Mouse (Mus musculus): Measurements from ENCODE around the gene Myo1g.

Gene Myo1g

DNA sequence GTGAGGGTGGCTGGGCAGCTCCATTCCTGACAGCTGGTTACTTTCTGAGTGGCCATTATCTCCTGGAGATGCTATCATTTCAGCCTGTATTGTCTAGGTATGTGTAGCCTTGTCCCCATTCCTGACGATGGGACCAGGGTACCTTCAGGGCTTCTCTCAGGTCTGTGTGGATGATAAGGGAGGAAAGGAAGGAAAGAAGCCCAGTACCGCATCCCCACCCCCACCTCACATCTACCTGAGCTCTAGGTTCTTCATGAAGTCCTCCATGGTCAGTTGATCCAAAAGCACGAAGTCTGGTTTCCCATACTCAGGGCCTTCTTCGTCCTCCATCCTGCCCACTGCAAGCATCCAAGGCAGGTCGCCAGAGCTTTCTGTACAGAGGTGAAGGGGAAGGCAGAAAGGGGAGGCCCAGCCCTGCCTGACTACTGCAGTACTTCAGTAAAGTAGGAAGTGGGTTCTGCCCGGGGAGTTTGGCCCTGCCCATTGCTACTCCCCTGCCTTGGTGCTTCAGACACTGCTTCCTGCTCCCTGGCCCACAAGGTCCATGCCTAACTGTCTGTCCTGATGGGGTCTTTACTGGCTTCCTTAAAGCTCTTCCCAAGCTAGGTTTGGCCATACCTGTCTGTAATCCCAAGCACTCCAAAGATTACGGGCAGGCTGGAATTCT, at the start of gene Myo1g:
TSS of gene Myo1g (minus strand) at position 459 of the 667 bp plus-strand sequence.
- DNase-seq (ENCODE audit: low read depth, low spot score): no peak

DNA sequence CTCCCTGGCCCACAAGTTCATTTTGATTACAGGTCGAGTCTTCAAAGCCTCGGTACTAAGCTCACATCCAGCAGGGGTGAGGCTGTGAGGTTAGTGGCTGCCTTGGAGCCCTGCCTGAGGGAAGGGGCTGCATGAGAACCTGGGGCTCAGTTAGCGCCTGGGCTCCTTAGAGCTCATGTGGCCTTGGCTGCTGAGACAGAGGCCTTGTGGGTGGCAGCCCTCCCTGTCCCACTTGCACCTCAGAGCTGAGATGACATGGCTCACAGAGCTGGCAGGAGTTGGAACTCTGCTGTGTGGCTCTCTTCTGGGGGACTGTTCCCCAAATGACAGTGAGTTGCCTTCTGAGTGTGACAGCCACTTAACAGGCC, 48.6 kb upstream of the Myo1g start:
- no peak for DNase-seq (ENCODE audit: low read depth, low spot score)

DNA sequence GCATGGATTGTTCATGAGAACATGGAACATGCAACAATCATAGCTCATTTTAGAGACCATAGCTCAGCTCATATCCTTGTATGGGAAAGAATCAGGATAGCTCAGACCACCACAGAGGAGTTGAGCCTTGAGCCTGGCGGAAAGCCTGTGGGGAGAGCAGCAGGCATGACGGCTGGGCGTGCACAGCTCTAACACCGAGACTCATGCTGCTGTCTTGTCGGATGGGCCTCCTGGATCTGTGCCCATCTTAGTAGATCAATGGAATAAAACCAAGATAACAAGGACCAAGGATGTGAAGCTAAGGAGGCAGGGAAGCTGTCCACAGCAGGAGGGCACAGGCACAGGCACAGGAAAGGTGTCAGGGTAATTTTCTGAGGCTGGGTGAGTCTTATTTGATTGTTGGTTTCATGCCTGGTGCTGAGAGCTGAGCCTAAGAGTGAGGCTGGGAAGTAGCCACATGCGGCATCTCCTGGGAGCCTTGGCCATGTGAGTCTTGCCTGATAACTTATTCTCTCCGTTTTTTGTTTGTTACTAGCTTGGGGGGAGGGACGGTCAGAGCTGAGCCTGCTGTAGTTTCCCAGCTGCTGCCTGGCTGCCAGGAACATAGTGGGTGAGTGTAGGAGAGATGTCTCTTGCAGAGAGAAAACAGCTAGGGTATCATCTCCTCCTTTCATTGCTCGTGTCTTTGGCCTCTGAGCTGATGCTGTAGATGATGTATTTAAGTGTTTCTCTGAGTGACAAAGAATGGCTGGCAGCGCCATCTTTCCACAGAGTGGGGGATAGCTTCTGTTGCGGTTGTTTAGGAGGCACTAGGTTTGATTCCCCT, 48.0 kb upstream of the Myo1g start:
- DNase-seq (ENCODE audit: low read depth, low spot score): no peak

DNA sequence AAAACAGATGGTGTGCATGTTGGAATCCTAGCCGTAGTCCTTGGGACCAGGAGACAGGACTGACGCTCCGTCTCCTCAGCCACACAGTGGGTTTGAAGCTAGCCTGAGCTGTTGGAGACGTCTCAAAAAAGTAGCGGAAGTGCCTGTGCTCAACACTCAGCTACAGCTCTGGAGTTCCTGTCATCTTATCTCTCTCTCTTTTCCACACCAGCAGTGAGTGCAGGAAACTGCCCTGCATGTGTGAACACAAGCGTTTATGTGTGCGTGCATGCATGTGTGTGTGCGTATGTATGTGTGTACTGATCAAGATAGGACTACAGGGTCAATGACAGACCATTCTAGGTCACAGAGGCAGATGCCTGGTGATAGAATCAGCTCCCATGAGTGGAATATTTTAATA, 47.2 kb upstream of the Myo1g start:
- no peak for DNase-seq (ENCODE audit: low read depth, low spot score)

DNA sequence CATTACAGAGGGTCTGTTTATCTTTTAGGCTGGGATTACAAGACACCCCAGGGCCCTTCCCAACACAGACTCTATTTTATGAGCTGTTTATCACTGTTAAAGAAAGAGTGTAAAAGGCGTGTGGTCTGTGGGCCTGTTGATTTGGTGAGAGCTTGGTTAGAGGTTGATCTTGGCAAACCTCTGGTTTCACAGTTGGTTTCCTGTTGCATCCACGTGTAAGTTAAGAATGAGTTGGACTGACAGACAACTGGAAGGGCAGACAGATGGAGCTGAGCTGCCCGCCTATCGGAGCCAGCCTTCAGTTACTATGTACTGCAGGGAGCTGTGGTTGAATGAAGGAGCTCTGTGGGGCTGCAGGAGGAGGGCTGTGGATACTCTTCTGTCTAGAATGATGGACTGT, 45.7 kb upstream of the Myo1g start:
- no peak for DNase-seq (ENCODE audit: low read depth, low spot score)

DNA sequence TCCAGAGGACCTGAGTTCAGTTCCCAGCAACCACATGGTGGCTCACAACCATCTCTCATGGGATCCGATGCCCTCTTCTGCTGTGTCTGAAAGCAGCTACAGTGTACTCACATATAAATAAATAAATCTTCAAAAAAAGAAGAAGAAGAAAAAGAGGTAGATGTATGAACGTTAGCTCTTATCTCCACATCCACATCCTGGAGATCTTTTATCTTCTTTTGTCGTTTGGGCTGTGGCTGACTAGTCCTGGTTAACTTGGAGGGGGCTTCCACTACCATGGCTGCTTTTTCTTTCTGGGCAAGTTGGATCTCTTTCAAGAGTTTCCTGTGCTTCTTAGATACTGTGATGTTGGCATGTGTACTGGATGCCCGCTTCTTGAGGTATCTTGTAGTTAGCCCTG, 42.4 kb upstream of the Myo1g start:
- no peak for DNase-seq (ENCODE audit: low read depth, low spot score)

DNA sequence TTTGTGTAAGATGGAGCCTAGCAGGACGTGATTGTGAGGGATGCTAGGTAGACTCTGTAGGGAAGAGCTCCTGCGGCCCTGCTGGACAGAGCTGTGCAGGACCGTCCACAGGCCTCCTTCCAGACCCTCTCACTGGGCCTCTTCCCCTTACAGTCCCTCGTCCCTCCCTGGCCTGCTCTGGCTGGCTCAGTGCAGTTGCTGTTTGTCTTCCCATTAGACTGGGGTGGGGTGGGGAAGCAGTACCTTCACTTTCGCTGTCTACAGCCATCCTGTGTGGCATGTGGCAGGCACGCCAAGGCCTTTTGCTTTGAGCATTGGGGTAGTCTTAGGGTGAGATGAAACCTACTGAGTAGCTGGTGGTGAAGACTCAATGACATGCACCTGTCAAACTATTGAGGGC, 41.6 kb upstream of the Myo1g start:
- DNase-seq (ENCODE audit: low read depth, low spot score): no peak

DNA sequence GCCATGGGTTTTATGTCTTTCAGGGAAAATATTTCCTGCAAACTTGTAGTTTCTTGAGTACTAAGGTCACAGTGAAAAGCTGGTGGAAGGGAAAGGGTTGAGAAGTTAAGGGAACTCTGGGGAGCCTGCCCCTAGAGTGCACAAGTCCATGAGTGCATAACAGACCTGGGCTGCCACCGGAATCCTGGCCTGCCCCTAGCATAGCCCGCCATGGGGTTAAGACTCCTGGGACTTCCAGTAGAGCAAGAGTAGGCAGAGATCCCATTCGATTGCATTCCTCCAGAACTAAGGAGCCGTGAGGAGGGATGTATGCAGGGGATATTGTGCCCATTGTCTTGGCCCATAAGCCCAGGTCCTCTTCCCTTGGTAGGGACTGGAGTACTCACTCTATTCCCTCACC, 40.7 kb upstream of the Myo1g start:
- DNase-seq (ENCODE audit: low read depth, low spot score): no peak

DNA sequence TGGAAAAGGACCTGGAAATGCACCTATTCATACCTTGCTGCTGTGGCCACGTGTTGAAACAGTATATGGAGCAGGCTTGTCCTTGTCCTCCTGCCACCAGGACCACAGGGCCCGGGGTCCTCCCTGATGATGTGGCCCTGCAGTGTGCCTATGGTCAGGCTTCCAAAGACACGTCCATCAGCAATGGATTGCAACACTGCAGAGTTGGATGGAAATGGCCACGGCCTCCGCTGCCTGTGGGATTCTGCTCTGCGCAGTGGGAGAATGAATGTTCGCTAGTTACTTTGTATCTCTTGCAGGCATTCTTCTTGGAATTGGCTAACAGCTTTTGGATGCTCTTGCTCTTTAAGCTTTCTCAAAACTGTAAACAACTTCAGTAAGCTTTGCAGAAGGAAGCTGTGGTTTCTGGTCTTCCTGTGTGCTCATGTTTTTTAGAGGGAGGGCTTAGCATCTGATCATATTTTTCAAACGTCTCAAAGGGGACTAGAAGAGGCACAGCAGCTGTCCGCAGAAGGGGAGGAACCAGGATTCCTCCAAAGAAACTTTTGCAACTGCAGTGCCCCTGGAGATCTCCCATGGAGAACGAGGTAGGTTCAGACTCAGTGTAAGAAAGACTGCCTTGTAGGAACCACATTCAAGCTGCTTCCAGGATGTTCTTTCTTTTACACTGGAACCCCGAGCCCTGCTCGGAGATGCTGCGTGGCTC, 40.0 kb upstream of the Myo1g start:
- no peak for DNase-seq (ENCODE audit: low read depth, low spot score)

DNA sequence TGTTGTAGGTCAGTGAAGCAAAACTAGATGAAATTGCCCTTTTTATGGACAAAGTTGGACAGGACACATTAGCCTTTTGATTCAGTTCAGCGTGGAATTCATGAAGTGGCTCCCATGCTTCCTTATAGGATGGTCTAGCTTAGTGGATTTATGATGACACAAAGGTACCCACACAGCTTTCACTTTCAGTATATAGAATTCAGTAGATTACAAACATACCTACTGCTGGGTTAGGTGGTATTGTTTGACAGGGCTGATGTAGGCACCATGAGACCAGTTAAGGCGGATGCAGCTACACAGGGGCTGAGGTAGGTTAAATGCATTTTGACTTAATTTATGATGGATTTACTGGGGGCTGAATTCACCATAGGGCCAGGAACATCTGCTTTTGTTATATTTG, 39.2 kb upstream of the Myo1g start:
- DNase-seq (ENCODE audit: low read depth, low spot score): no peak

DNA sequence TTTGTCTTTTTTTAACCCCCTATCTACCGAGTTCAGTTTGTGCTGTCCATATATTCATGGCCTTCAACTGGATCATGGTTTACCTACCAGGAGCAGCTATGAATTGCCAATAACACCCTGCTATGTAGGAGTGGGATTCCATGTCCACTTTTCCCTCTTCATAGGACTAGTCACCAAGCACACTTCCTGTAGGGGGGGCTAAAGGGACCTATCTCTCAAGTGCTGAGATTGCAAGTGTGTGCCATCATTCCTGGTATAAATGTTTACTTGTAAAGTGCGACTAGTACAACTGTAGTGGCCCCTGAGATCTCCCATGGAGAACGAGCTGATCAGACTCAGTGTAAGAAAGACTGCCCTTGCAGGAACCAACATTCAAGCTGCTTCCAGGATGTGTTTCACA, 37.5 kb upstream of the Myo1g start:
- no peak for DNase-seq (ENCODE audit: low read depth, low spot score)

DNA sequence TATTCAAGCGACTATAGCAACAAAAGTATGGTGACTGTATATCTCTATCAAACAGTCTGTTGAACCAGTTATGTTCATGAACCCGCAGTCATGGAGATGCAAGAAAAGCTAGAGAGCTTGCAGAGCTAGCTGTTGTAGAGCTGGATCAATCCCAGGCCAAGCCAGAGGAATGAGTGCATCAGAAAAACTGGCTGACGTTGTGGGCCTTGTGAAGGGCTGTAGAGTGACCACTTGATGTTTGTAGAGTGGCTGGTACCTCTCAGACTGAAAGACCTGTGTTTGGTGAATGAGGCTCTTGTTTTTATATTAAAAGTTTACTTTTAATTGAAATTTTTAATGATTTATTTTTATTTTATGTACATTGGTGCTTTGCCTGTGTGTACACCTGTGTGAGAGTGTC, 29.4 kb upstream of the Myo1g start:
- DNase-seq (ENCODE audit: low read depth, low spot score): no peak

DNA sequence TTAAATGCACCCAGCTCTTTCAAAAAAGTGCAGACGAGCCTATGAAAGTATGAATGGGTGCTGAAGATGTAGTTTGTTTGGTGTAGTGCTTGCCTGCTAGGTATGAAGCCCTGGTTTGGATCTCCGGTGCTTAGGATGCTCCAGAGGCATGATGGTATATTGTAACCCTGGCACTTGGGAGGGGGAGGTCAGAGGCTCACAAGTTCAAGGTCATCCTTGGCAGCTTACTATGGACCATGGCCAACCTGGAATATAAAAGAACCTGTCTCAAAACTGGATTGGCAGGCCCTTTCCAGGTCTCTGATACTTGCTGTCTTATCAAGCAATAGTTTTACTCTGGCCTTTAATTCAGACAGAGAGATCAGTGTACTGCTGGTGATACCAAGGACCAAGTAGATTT, 29.0 kb upstream of the Myo1g start:
- DNase-seq (ENCODE audit: low read depth, low spot score): no peak

DNA sequence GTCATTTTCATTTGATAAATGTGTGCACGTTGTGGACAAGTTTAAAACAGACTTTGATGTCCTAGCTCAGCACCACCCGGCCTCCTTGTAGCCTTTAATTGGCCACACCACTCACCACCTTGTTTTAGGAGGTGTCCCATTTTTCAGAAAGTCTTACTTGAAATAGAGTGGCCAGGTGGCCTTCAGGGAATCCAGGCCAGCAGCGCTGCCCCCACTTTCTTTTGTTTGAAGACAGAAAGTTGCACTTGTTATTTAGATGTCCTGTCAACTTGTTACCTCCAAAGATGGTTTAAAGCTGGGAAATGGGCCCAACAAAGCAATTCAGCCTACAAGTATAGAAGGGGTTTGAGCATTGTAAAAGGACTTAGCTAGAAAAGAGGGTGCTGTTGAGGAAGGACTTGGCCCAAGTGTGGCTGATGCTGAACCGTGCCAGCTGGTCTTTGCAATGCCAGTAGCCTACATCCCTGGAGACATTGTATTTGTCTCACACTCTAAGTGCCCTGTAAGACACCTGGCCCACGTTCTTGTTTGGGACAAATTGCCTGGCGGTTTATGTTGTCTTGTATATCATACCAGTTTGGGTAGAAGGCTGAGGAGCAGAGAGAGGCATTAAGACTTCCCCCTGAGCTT, 27.0 kb upstream of the Myo1g start:
- no peak for DNase-seq (ENCODE audit: low read depth, low spot score)

DNA sequence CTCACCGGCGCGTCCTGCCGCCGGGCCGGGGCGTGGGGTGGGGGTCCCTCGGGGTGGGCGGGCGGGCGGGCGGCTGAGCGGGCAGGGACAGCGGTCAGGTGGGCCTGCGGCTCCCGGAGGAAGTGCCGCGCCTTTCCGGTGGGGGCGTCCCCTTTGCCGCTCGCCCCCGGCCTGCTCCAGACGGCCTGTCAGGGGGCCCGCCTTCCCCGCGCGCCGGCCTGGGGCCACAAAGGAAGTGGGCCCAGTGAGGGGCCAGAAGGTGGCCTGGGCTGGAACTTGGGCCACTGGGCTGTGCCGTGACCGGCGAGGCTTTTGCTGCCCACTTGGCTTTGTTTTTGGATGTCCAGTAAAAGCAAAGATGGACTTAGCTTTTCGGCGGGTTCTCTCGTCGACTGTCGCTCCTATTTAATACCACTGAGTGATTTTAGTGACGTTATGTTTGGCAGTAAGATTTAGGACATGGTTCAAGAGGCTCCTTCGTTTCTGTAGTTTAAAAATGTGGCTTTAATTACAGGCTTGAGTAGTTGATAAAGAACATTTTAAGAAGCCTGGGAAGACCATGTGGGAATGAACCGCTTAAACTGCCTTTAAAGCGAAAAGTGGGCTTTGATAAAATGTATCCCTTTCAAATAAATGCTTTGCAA, 26.4 kb upstream of the Myo1g start:
- peak; percentile 24 for DNase-seq (ENCODE audit: low read depth, low spot score)

DNA sequence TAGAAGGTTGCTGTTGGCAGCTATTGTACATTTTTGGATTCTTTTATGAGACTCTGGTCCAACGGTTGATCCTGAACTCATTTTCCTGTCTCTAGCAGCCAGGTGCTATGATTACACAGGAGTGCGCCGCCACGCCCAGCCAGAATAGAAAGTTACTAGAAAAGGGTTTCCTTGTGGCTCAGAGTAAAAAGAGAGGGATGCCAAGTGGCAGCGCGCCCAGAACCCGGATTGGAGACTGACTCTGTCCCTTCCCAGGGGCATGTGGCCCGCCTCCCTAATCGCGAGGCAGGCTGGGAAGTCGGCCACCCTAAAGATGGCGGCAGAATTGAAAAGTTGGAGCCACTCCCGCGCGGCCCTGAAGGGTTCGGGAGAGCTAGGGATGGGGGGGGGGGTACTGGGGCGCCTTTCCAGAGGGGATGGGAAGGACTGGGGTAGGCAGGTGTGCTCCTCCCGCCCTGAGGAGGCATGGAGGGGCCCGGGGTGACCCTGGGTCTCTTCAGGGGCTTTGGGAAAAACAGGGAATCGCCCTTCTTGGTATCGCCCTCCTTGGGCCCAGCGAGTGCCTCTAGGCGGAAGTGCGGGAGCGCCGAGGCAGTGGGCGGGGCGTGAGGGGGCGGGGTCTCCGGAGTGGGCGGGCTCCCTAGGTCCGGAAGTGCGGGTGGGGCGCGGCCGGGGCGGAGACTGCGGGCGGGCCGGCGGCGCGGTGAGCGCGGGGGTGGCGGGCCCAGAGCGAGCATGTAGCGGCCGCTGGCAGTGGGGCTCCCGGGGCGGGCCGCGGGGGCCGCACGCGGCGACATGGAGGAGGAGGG, 25.6 kb upstream of the Myo1g start, which contains the start of gene Ccm2:
TSS of gene Ccm2 (plus strand) at position 683 of the 809 bp plus-strand sequence.
- DNase-seq (ENCODE audit: low read depth, low spot score): peak; percentile 91

DNA sequence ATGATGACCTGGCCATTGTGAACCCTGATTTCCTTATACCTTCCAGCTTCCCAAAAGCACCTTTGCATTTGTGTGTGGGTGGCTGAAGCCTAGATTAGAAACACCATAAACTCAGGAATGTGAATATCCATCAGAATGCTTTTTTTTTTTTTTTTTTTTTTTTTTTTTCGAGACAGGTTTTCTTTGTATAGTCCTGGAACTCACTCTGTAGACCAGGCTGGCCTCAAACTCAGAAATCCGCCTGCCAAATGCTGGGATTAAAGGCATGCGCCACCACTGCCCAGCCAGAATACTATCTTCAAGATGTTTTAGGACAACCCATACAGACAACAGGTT, 25.1 kb upstream of the Myo1g start:
- DNase-seq (ENCODE audit: low read depth, low spot score): no peak

DNA sequence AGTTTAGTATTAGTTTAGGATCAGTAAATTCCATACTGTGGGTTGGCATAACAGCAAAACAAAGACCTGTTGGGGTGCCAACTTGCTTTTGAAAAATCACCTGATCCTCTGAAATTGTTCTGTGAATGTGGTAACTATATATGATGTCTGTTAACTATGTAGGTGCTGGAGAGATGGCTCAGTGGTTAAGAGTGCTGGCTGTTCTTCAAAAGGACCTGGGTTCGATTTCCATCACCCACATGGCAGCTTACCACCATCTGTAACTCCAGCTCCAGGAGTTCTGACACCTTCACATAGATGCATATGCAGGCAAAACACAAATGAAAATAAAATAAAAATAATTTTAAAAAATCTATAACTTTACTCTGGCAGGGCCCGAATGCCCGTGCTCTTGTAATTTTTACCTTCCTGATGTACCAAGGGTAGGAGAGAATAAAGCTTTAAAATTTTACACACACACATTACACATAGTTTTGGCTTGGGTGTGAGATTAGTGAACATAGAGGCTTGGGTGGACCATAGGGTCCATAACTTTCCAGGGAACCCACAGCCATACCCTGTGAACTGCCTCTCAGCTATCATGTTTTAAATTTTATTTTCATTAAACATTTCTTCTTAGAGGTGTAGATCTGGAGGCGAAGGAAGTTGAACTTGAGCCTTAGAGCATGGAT, 24.6 kb upstream of the Myo1g start:
- no peak for DNase-seq (ENCODE audit: low read depth, low spot score)

DNA sequence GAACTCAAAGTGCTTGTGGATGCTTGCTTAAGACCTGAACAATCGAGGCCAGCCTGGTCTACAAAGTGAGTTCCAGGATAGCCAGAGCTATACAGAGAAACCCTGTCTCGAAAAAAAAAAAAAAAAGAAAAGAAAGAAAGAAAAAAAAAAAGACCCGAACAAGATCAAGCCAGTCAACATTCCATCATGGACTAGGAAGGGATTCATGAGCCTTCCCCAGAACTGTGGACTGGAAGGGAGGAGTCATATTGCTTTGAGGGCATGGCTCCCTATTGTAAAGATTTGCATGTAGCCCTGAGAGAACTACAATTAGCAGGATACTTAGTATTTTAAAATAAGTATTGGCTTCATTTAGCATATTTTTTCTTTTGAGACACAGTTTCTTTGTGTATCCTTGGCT, 23.9 kb upstream of the Myo1g start:
- no peak for DNase-seq (ENCODE audit: low read depth, low spot score)

DNA sequence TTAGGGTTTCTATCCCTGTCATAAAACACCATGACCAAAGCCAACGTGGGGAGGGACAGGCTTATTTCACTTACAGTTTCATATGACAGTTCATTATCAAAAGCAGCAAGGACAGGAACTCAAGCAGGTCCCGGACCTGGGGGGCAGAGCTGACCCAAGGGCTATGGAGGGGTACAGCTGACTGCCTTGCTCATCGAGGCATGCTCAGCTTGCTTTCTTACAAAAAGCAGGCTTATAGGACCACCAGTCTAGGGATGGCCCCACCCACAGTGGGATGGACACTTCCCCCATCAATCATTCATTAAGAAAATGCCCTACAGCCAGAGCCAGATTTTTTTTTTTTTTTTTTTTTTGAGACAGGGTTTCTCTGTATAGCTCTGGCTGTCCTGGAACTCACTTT, 10.0 kb upstream of the Myo1g start:
- no peak for DNase-seq (ENCODE audit: low read depth, low spot score)

All from embryo, embryonic 11.5 days (tissue).